ENCODE assay signal across 8 mouse cellular contexts in the genomic region with DNA sequence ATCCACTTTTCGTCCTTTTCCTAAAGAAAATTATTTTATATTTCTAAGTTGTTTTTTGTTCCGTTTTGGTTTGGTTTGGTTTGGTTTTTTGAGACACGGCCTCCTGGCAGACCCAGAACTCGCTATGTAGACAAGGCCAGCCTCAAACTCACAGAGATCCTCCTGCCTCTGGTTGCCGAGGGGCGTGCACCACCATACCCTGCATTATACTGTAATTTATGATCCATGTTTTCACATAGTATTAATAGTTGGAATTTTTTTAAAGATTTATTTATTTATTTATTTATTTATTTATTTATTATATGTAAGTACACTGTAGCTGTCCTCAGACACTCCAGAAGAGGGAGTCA. TPM values are rescaled to one million over a fixed set of nuclear protein-coding genes. Genes with fewer than 3 reads are reported as not detected.
DNase-seq lines count a peak whose midpoint lies in the region; ATAC-seq lines count a peak whose summit lies in the region.

No protein-coding gene starts in this region.

- no peaks in the 10 kb centered on the region for H3K9me3 ChIP-seq in kidney, embryonic 16.5 days (ENCODE audit: low read length)
- no peaks in the 10 kb centered on the region for H3K9me3 ChIP-seq in embryonic facial prominence, embryonic 10.5 days
- H3K9me3 ChIP-seq in intestine, embryonic 15.5 days: no peaks in the 10 kb centered on the region

- peak overlapping the region; percentile 55 for H3K4me3 ChIP-seq in kidney, embryonic 16.5 days (ENCODE audit: low read length)
- peak overlapping the region; percentile 67 for H3K4me3 ChIP-seq in embryonic facial prominence, embryonic 10.5 days
- H3K4me3 ChIP-seq in intestine, embryonic 15.5 days (replicated peaks): peak overlapping the region; percentile 82

- peak overlapping the region; percentile 60 for H3K9ac ChIP-seq in kidney, embryonic 16.5 days (replicated peaks; ENCODE audit: low read length)
- H3K9ac ChIP-seq in intestine, embryonic 15.5 days: 0 out of 2 replicates have a peak overlapping the region, but pooled peaks have one; percentile 15

- H3K27me3 ChIP-seq in kidney, embryonic 16.5 days (ENCODE audit: insufficient read depth, low read length): no peaks in the 10 kb centered on the region
- no peaks in the 10 kb centered on the region for H3K27me3 ChIP-seq in embryonic facial prominence, embryonic 10.5 days (replicated peaks; ENCODE audit: low read depth, poor library complexity, severe bottlenecking)
- H3K27me3 ChIP-seq in intestine, embryonic 15.5 days (replicated peaks): no peaks in the 10 kb centered on the region

- peak overlapping the region; percentile 97; the same call in 1 of the 2 replicates for H3K27ac ChIP-seq in kidney, embryonic 16.5 days (ENCODE audit: low read length)
- H3K27ac ChIP-seq in embryonic facial prominence, embryonic 10.5 days (replicated peaks): peak overlapping the region; percentile 95
- H3K27ac ChIP-seq in intestine, embryonic 15.5 days: no peak overlapping the region

- peak overlapping the region; percentile 72 for H3K4me2 ChIP-seq in kidney, embryonic 16.5 days (replicated peaks; ENCODE audit: low read depth, low read length)
- peak overlapping the region; percentile 66 for H3K4me2 ChIP-seq in intestine, embryonic 15.5 days (replicated peaks)

- 19% methylated on average over 6 of the region's 6 CpGs for WGBS in kidney, embryonic 16.5 days
- WGBS in embryonic facial prominence, embryonic 10.5 days: 22% methylated on average over 6 of the region's 6 CpGs
- 10% methylated on average over 6 of the region's 6 CpGs for WGBS in intestine, embryonic 15.5 days

- no peak for ATAC-seq in kidney, embryonic 16.5 days (ENCODE audit: low FRiP score, low TSS enrichment)
- ATAC-seq in intestine, embryonic 15.5 days: peak; percentile 27; the same call in 1 of the 2 replicates

- H3K4me1 ChIP-seq in kidney, embryonic 16.5 days (ENCODE audit: insufficient read depth, low read length): peaks cover 11% of the 10 kb centered on the region
- H3K4me1 ChIP-seq in embryonic facial prominence, embryonic 10.5 days: peaks cover 12% of the 10 kb centered on the region
- peaks cover 3% of the 10 kb centered on the region; the same call in 1 of the 2 replicates for H3K4me1 ChIP-seq in intestine, embryonic 15.5 days (replicated peaks)

- DNase-seq in kidney, postnatal 10 days: no peak
- DNase-seq in embryonic facial prominence, embryonic 10.5 days (ENCODE audit: low spot score): peak; percentile 20
- peak; percentile 20 for DNase-seq in neural tube, embryonic 10.5 days (ENCODE audit: extremely low spot score, low spot score)
- DNase-seq in cerebellum, adult 9-11 months: no peak
- DNase-seq in left cerebral cortex, adult 8-10 months (ENCODE audit: low spot score in 2 of 2): no peak
- no peak for DNase-seq in left cerebral cortex, adult 18-20 months (ENCODE audit: low spot score in 2 of 2)

- peaks cover 3% of the 10 kb centered on the region; the same call in 1 of the 2 replicates for H3K36me3 ChIP-seq in kidney, embryonic 16.5 days (ENCODE audit: insufficient read depth, low read length)
- H3K36me3 ChIP-seq in embryonic facial prominence, embryonic 10.5 days (replicated peaks): peaks cover 9% of the 10 kb centered on the region
- H3K36me3 ChIP-seq in intestine, embryonic 15.5 days: no peaks in the 10 kb centered on the region

RNA-seq across cellular contexts. Expression of a gene that starts 0.4 kb away (rescaled TPM):
- 25.9 and 27.8 TPM in 2 replicates for polyA plus RNA-seq in kidney, embryonic 16.5 days (2015; fragmentation: Nextera tagmentation; extraction: Ambion mirVana)
- 18.0 and 19.1 TPM in 2 replicates for polyA plus RNA-seq in embryonic facial prominence, embryonic 10.5 days (2016; fragmentation: Nextera tagmentation; extraction: Ambion mirVana)
- polyA plus RNA-seq in intestine, embryonic 15.5 days (2015; fragmentation: Nextera tagmentation; extraction: Ambion mirVana): 21.3 and 21.4 TPM in 2 replicates
- total RNA-seq in left cerebral cortex, adult 8-10 months (2022): 10 to 100 TPM; 71.7 to 74.7 (median 73.3) TPM
- 10 to 100 TPM; 64.2 to 78.5 TPM for total RNA-seq in left cerebral cortex, adult 18-20 months (2021)

RNA-seq across cellular contexts. Expression of a gene that starts 25.7 kb away (rescaled TPM):
- polyA plus RNA-seq in kidney, embryonic 16.5 days (2015; fragmentation: Nextera tagmentation; extraction: Ambion mirVana): 123 and 132 TPM in 2 replicates
- 137 and 138 TPM in 2 replicates for polyA plus RNA-seq in embryonic facial prominence, embryonic 10.5 days (2016; fragmentation: Nextera tagmentation; extraction: Ambion mirVana)
- polyA plus RNA-seq in intestine, embryonic 15.5 days (2015; fragmentation: Nextera tagmentation; extraction: Ambion mirVana): 127 and 130 TPM in 2 replicates
- 10 to 100 TPM; 59.1 to 73.2 (median 66.7) TPM for total RNA-seq in left cerebral cortex, adult 8-10 months (2022)
- 10 to 100 TPM; 69.0 to 70.5 TPM for total RNA-seq in left cerebral cortex, adult 18-20 months (2021)

RNA-seq across cellular contexts. Expression of a gene that starts 40.9 kb away (rescaled TPM):
- 33.0 and 42.8 TPM in 2 replicates for polyA plus RNA-seq in kidney, embryonic 16.5 days (2015; fragmentation: Nextera tagmentation; extraction: Ambion mirVana)
- 5.1 and 5.3 TPM in 2 replicates for polyA plus RNA-seq in embryonic facial prominence, embryonic 10.5 days (2016; fragmentation: Nextera tagmentation; extraction: Ambion mirVana)
- polyA plus RNA-seq in intestine, embryonic 15.5 days (2015; fragmentation: Nextera tagmentation; extraction: Ambion mirVana): 10.4 and 10.8 TPM in 2 replicates
- 10 to 100 TPM in 3 of 4 experiments, 1 to 10 TPM in 1; 8.3 to 11.8 (median 10.7) TPM for total RNA-seq in left cerebral cortex, adult 8-10 months (2022)
- 1 to 10 TPM; 6.2 to 7.1 TPM for total RNA-seq in left cerebral cortex, adult 18-20 months (2021)

RNA-seq across cellular contexts. Expression of a gene that starts 47.1 kb away (rescaled TPM):
- 197 and 212 TPM in 2 replicates for polyA plus RNA-seq in kidney, embryonic 16.5 days (2015; fragmentation: Nextera tagmentation; extraction: Ambion mirVana)
- 154 and 156 TPM in 2 replicates for polyA plus RNA-seq in embryonic facial prominence, embryonic 10.5 days (2016; fragmentation: Nextera tagmentation; extraction: Ambion mirVana)
- polyA plus RNA-seq in intestine, embryonic 15.5 days (2015; fragmentation: Nextera tagmentation; extraction: Ambion mirVana): 209 and 230 TPM in 2 replicates
- 10 to 100 TPM; 58.0 to 65.8 (median 61.4) TPM for total RNA-seq in left cerebral cortex, adult 8-10 months (2022)
- total RNA-seq in left cerebral cortex, adult 18-20 months (2021): 10 to 100 TPM; 65.5 to 65.9 TPM

Comparison
In these comparisons a context has a peak if more than half of its experiments do, and no peak if none do; other contexts are left out.
1. DNase-seq: peak in embryonic facial prominence, embryonic 10.5 days (single experiment) and neural tube, embryonic 10.5 days (single experiment); none in kidney, postnatal 10 days (single experiment), cerebellum, adult 9-11 months (single experiment), left cerebral cortex, adult 8-10 months (0 of 2) and left cerebral cortex, adult 18-20 months (0 of 2).
2. Peak in every context shown above with its lines, with median percentiles within 50 percentile points of each other: H3K4me3 ChIP-seq.